Mouse (Mus musculus): ENCODE measurements at regions not wholly inside any gene's neighbourhood (a gene's known extent, or its start where the extent isn't known, plus 50 kb on each side); places are given as distances from the start of the nearest gene placed in this dataset.

GRCm38 (mm10) chr6:51754239-51754681, 230.6 kb downstream of the Snx10 start:
- no peak for DNase-seq

- DNase-seq: no peak
These were observed 233.4 kb downstream of the Snx10 start for GRCm38 (mm10) chr6:51757131-51757530.

GRCm38 (mm10) chr6:51757746-51758145, 234.0 kb downstream of the Snx10 start:
- DNase-seq: no peak

GRCm38 (mm10) chr6:51758781-51759180, 235.1 kb downstream of the Snx10 start:
- DNase-seq: no peak

GRCm38 (mm10) chr6:51760372-51760771, 236.7 kb downstream of the Snx10 start:
- DNase-seq: no peak

- no peak for DNase-seq
These were observed 237.8 kb downstream of the Snx10 start for GRCm38 (mm10) chr6:51761506-51761905.

GRCm38 (mm10) chr6:51766482-51766881, 242.8 kb downstream of the Snx10 start:
- DNase-seq: no peak

GRCm38 (mm10) chr6:51767582-51768341, 244.1 kb downstream of the Snx10 start:
- DNase-seq: peak; percentile 17

GRCm38 (mm10) chr6:51771001-51771400, 241.3 kb downstream of the Skap2 start:
- no peak for DNase-seq

- DNase-seq: no peak
These were observed 240.9 kb downstream of the Skap2 start for GRCm38 (mm10) chr6:51771424-51771823.

GRCm38 (mm10) chr6:51774771-51775170, 237.6 kb downstream of the Skap2 start:
- no peak for DNase-seq

GRCm38 (mm10) chr6:51785615-51786014, 226.7 kb downstream of the Skap2 start:
- DNase-seq: no peak

GRCm38 (mm10) chr6:51786836-51787235, 225.5 kb downstream of the Skap2 start:
- DNase-seq: no peak

- no peak for DNase-seq
These were observed 224.2 kb downstream of the Skap2 start for GRCm38 (mm10) chr6:51788156-51788555.

- DNase-seq: no peak
These were observed 222.1 kb downstream of the Skap2 start for GRCm38 (mm10) chr6:51790293-51790692.

GRCm38 (mm10) chr6:51790693-51791092, 221.7 kb downstream of the Skap2 start:
- no peak for DNase-seq

- peak; percentile 11 for DNase-seq
These were observed 217.0 kb downstream of the Skap2 start for GRCm38 (mm10) chr6:51795300-51795699.

- no peak for DNase-seq
These were observed 213.6 kb downstream of the Skap2 start for GRCm38 (mm10) chr6:51798577-51799240.

GRCm38 (mm10) chr6:51805656-51806055, 206.7 kb downstream of the Skap2 start:
- DNase-seq: no peak
